Mouse (Mus musculus): ENCODE measurements at regions not wholly inside any gene's neighbourhood (a gene's known extent, or its start where the extent isn't known, plus 50 kb on each side); places are given as distances from the start of the nearest gene placed in this dataset.

DNA sequence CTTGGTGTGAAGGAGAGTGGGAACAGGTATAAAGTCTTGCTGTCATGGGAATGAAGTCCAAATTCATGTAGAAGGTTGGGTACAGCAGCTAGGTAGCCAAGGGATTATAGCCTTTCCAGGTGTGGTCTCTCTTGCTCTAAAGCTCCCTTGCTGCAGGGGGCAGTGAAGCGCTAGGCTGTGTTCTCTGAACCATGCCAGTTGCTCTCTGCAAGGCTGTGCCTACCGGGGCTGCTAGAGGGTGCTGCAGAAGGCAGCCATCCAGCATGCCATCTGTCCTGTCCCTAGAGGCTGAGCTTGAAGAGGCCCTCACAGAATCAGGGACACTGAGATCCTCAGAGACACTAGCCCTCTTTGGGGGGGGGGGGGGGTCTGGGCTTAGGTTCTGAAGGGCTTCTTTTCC, 50.6 kb upstream of the Shank2 start:
- DNase-seq (ENCODE audit: low spot score in 2 of 2), result peak; percentile 34 to 52
